Mouse (Mus musculus): ENCODE results near the gene Stbd1. TPM values are rescaled to one million over a fixed set of nuclear protein-coding genes. Genes with fewer than 3 reads are reported as not detected.
A peak's percentile ranks its signal among the peaks of the same experiment; 100 is the strongest.

Stbd1 gene
- total and polyA plus RNA-seq, 2 experiments from 2014 or later = 5.4 to 5.6 TPM

DNA sequence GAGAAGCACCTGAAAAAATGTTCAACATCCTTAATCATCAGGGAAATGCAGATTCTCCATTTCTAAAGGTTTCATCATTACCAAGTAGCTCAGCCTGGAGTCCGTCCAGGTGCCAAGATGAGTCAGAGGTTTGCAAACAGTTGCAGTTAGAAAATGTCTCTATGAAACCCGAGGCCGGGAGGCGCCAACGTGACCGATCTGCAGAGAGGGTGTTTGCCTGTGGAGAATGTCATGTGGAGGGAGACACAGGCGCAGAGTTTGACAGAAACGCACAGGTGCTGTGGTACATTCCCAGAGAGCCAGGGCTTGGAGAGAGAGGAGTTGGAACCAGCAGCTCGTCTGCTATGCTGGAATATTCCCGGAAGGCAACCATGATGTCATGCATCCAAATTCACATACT is 3.8 kb upstream of the Stbd1 start:
- 0 out of 2 replicates have a peak, but pooled peaks cover 4% of the 10 kb centered on the region for H3K4me1 ChIP-seq (ENCODE audit: insufficient read depth, low read length)
- H3K27ac ChIP-seq = no peak overlapping the region
- ATAC-seq (no peak), DNase-seq (ENCODE audit: low spot score) (no peak)
- H3K36me3 ChIP-seq (ENCODE audit: insufficient read depth, low read length) = no peaks in the 10 kb centered on the region
- no peak overlapping the region for H3K4me3 ChIP-seq (ENCODE audit: low read length)
- no peak overlapping the region for H3K4me2 ChIP-seq (ENCODE audit: low read depth, low read length)
- H3K9me3 ChIP-seq (ENCODE audit: low read length) = no peaks in the 10 kb centered on the region
- H3K27me3 ChIP-seq (ENCODE audit: insufficient read depth, low read length) = no peaks in the 10 kb centered on the region
- WGBS = 84% methylated on average over 10 of the region's 10 CpGs
- no peak overlapping the region for H3K9ac ChIP-seq (replicated peaks; ENCODE audit: low read length)
- TF ChIP-seq CTCF (IDR thresholded peaks at IDR 0.05; ENCODE audit: low read depth) = no peak

DNA sequence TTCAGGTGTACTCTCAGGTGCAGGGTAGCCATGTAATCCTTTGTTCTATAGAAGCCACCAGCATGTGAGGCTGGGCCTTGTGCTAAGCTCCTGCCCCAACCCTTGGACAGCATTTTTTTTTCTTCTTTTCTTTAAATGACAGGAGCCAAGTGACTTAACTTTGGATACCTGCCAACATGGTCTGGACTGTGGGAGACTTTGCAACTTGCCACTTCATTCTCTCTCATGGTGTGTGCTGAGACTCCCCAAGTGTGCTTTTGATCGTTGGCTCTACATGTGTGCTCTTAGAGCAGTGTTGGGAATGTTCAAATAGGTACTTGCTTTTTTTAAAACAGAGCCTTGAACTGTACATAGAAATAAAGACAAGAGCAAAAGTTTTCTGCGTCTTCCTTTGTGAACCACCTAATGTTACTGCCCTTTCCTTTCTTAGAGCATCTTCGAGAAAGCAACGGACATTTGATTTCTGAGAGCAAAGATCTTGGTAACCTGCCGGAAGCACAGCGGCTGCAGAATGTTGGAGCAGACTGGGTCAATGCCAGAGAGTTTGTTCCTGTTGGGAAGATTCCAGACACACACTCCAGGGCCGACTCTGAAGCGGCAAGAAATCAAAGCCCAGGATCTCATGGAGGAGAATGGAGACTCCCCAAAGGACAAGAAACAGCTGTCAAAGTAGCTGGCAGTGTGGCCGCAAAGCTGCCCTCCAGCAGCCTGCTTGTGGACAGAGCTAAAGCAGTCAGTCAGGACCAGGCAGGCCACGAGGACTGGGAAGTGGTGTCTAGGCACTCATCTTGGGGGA is 1.8 kb downstream of the Stbd1 start:
- Histone ChIP-seq H3K4me1 (ENCODE audit: insufficient read depth, low read length) (0 out of 2 replicates have a peak, but pooled peaks cover 4% of the 10 kb centered on the region), H3K4me3 (ENCODE audit: low read length) (no peak overlapping the region), H3K9me3 (ENCODE audit: low read length) (no peaks in the 10 kb centered on the region), H3K27ac (no peak overlapping the region), H3K27me3 (ENCODE audit: insufficient read depth, low read length) (no peaks in the 10 kb centered on the region), H3K36me3 (ENCODE audit: insufficient read depth, low read length) (no peaks in the 10 kb centered on the region), H3K9ac (replicated peaks; ENCODE audit: low read length) (no peak overlapping the region), H3K4me2 (ENCODE audit: low read depth, low read length) (peak overlapping the region; percentile 5; the same call in 1 of the 2 replicates)
- ATAC-seq (peak; percentile 59), DNase-seq (ENCODE audit: low spot score) (peak; percentile 75)
- TF ChIP-seq CTCF (IDR thresholded peaks at IDR 0.05; ENCODE audit: low read depth) = no peak
- 32% methylated on average over 10 of the region's 10 CpGs for WGBS

DNA sequence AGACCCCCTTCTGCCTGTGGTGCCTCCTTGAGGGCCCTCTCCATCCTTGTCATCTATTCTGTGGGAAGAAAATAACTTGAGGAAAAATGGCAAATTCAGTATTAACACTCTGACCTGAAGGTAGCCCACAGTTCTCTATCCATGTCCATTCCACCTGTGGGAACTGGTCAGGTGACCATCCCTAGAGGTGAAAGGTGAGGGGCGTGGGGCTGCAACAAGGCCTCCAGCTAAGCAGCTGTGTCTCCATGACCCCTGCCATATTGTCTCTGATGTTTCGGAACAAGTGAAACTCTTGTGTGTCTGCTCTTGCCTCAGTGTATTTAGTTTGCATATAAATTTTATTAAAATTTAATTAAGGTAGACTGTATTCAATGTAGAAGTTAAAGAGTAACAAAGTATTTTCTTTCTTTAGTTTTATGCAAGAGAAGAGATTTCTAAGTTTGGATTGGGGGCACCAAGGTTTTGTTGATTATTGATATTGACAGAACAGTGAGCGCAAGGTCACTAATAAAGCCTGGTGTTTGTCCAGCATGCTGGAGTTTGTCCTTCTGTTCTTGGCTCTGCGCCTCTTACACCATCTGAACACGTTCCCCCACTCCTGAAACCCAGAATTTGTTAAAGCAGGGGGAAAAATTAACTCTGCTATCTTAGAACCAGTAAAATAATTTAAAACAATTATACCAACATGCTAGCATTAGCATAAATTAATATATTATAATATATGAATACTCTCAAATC is 4.8 kb downstream of the Stbd1 start:
- TF ChIP-seq CTCF (IDR thresholded peaks at IDR 0.05; ENCODE audit: low read depth) = no peak
- Histone ChIP-seq H3K4me3 (ENCODE audit: low read length) (no peak overlapping the region), H3K36me3 (ENCODE audit: insufficient read depth, low read length) (no peaks in the 10 kb centered on the region), H3K27me3 (ENCODE audit: insufficient read depth, low read length) (no peaks in the 10 kb centered on the region), H3K9ac (replicated peaks; ENCODE audit: low read length) (no peak overlapping the region), H3K4me2 (ENCODE audit: low read depth, low read length) (no peak overlapping the region), H3K4me1 (ENCODE audit: insufficient read depth, low read length) (0 out of 2 replicates have a peak, but pooled peaks cover 4% of the 10 kb centered on the region), H3K9me3 (ENCODE audit: low read length) (no peaks in the 10 kb centered on the region), H3K27ac (no peak overlapping the region)
- no peak for DNase-seq (ENCODE audit: low spot score)
- 85% methylated on average over 5 of the region's 5 CpGs for WGBS
- no peak for ATAC-seq

DNA sequence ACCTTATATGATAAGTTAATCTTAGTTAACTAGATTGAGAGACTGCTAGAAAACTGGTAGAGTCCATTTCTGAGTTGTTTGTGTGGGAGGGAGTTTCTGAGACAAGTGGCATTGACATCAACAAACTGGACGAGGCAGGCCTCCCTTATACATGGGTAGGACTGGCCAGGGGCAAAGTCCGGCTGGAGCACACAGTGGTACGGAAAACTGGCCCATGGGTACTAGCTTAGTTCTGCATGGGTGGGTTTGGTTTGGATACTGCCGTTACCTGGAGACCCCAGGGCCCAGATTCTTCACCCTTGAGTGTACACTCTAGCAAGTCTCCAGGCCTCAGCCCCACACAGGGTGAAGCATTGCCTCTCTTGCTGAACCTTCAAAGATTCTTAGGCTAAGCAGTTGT is 9.9 kb downstream of the Stbd1 start:
- Histone ChIP-seq H3K9me3 (ENCODE audit: low read length) (no peaks in the 10 kb centered on the region), H3K9ac (replicated peaks; ENCODE audit: low read length) (no peak overlapping the region), H3K27ac (no peak overlapping the region), H3K4me2 (ENCODE audit: low read depth, low read length) (no peak overlapping the region), H3K4me3 (ENCODE audit: low read length) (no peak overlapping the region), H3K36me3 (ENCODE audit: insufficient read depth, low read length) (no peaks in the 10 kb centered on the region), H3K27me3 (ENCODE audit: insufficient read depth, low read length) (no peaks in the 10 kb centered on the region), H3K4me1 (ENCODE audit: insufficient read depth, low read length) (no peaks in the 10 kb centered on the region)
- DNase-seq (ENCODE audit: low spot score) = no peak
- 89% methylated on average over 4 of the region's 4 CpGs for whole genome bisulfite sequencing
- TF ChIP-seq CTCF (IDR thresholded peaks at IDR 0.05; ENCODE audit: low read depth) = no peak
- ATAC-seq = no peak

DNA sequence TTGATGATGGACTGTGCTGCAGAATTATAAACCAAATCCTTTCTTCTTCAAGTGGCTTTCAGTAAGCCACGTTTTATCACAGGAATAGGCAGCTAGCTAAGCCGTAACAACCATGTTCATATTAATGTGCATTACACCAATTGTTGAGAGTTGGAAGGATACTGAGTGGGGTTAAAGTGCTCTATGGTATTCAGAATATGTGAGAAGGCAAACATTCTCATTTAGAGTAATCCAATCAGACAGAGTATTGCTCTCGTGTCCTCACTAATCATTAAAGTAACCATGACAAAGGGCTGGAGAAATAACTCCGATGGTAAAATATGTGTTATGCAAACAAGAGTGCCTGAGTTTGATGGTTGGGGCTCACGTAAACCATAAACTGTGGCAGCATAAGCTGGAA is 19.0 kb downstream of the Stbd1 start:
- Histone ChIP-seq H3K4me1 (ENCODE audit: insufficient read depth, low read length) (no peaks in the 10 kb centered on the region), H3K9ac (replicated peaks; ENCODE audit: low read length) (no peak overlapping the region), H3K36me3 (ENCODE audit: insufficient read depth, low read length) (no peaks in the 10 kb centered on the region), H3K27me3 (ENCODE audit: insufficient read depth, low read length) (no peaks in the 10 kb centered on the region), H3K9me3 (ENCODE audit: low read length) (no peaks in the 10 kb centered on the region), H3K27ac (no peak overlapping the region), H3K4me2 (ENCODE audit: low read depth, low read length) (no peak overlapping the region), H3K4me3 (ENCODE audit: low read length) (no peak overlapping the region)
- WGBS = 89% methylated on average over 5 of the region's 5 CpGs
- DNase-seq (ENCODE audit: low spot score) (no peak), ATAC-seq (no peak)
- TF ChIP-seq CTCF (IDR thresholded peaks at IDR 0.05; ENCODE audit: low read depth) = no peak

DNA sequence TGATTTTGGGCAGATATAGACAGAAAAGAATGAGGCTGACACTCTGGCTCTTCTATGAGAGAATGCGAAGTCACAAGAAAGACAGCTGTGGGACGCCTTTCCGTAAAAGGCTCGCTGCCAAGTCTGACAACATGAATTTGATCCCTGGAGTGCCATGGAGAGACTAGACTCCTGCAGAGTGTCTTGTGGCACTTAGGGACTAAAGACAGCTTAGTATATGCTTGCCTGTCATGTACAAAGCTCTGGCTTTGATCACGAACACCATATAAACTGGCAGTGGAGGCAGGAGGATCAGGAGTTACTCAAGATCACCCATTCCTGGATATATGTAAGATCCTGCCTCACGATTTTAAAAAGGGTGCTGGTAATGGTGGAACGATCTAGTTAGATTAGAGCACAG is 25.1 kb downstream of the Stbd1 start:
- no peaks in the 10 kb centered on the region for H3K4me1 ChIP-seq (ENCODE audit: insufficient read depth, low read length)
- 65% methylated on average over 7 of the region's 7 CpGs for WGBS
- no peak for TF ChIP-seq CTCF (IDR thresholded peaks at IDR 0.05; ENCODE audit: low read depth)
- H3K4me2 ChIP-seq (ENCODE audit: low read depth, low read length) = no peak overlapping the region
- H3K4me3 ChIP-seq (ENCODE audit: low read length) = no peak overlapping the region
- no peaks in the 10 kb centered on the region for H3K36me3 ChIP-seq (ENCODE audit: insufficient read depth, low read length)
- ATAC-seq = no peak
- DNase-seq (ENCODE audit: low spot score) = no peak
- H3K9me3 ChIP-seq (ENCODE audit: low read length) = no peaks in the 10 kb centered on the region
- no peaks in the 10 kb centered on the region for H3K27me3 ChIP-seq (ENCODE audit: insufficient read depth, low read length)
- no peak overlapping the region for H3K27ac ChIP-seq
- no peak overlapping the region for H3K9ac ChIP-seq (replicated peaks; ENCODE audit: low read length)

DNA sequence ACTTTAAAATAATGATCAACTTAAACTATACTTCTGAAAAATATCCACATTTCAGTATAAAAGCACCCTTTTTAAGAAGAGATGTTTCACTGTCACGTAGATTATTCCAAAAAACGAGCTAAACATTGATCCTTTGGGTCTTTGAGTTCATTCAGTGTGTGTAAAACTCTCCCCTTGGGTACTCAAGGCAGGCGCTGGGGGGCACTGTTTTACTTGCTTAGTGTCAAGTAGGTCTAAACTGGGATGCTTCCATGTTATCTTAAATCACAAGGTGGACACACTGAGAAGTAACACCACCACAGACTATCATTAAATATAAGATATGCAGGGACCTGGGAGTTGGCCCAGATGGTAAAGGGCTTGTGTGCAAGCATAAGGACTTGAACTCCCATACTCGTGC is 30.7 kb downstream of the Stbd1 start:
- H3K9ac ChIP-seq (replicated peaks; ENCODE audit: low read length) = no peak overlapping the region
- H3K36me3 ChIP-seq (ENCODE audit: insufficient read depth, low read length) = no peaks in the 10 kb centered on the region
- no peak for TF ChIP-seq CTCF (IDR thresholded peaks at IDR 0.05; ENCODE audit: low read depth)
- H3K4me2 ChIP-seq (ENCODE audit: low read depth, low read length) = no peak overlapping the region
- DNase-seq (ENCODE audit: low spot score) (no peak), ATAC-seq (no peak)
- no peak overlapping the region for H3K4me3 ChIP-seq (ENCODE audit: low read length)
- no peak overlapping the region for H3K27ac ChIP-seq
- WGBS = 69% methylated on average over 4 of the region's 4 CpGs
- no peaks in the 10 kb centered on the region for H3K4me1 ChIP-seq (ENCODE audit: insufficient read depth, low read length)
- no peaks in the 10 kb centered on the region for H3K9me3 ChIP-seq (ENCODE audit: low read length)
- H3K27me3 ChIP-seq (ENCODE audit: insufficient read depth, low read length) = no peaks in the 10 kb centered on the region

All from hindbrain, postnatal 0 days (tissue).